Mouse (Mus musculus) left cerebral cortex, adult 8-10 months (tissue): ENCODE measurements around the gene 4930452B06Rik. TPM values are rescaled to one million over a fixed set of nuclear protein-coding genes. Genes with fewer than 3 reads are reported as not detected.

Experiments
- DNase-seq, 2 experiments: peaks; one replicate each; pipeline ENCODE4 v3.0.0; 2022; ENCODE audit warnings: low spot score in 2 of 2
- total RNA-seq, 4 experiments: library from RNA; stranded (reverse); gene quantifications; 2 replicates each; pipeline ENCODE4 v1.2.4; 2022

The 4930452B06Rik gene
- total RNA-seq, 4 experiments from 2014 or later, result 9.0 to 10.4 (median 9.9) TPM

DNA sequence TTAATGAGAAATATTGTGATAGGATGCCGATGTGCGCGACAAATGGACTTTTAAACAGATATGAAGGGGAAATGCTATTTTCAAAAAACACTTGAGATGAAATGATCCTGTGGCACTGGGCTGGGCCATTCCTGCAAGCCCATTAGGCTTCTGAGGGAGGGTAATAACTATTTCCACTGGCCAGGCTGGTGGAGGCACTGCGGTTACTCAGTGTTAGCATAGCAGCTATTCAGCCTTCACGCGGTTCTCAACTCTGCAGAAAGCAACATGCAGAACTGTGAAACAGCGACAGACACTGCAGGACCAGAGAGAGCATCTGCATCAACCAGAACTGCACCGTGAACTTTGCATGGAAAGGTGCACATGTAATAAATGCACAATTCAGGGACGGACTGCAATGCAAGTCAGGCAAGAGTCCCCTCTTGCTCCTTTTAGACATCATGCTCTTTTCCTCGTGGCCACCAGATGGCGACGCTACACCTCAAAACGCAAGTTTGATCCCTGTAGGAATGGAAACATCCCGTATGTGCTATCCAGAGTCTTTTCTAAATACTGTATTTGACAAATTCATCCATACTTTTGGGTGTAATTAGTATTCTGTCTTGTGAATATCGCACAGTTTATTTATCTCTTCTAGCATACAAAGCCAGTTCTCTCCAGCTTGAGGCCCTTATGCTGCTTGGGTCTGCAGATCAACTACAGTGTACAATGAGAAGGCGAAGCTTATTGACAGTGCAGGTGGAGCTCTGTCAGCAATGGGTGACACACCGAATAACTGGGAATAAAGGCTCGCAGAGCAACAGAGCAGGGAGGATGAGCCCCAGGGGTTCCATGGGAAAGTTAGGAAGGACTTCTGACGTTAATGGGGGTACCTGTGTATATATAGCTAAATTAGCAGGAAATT, 205.6 kb downstream of the 4930452B06Rik start:
- DNase-seq, result peak in 1 of 2 experiments; percentile 44

DNA sequence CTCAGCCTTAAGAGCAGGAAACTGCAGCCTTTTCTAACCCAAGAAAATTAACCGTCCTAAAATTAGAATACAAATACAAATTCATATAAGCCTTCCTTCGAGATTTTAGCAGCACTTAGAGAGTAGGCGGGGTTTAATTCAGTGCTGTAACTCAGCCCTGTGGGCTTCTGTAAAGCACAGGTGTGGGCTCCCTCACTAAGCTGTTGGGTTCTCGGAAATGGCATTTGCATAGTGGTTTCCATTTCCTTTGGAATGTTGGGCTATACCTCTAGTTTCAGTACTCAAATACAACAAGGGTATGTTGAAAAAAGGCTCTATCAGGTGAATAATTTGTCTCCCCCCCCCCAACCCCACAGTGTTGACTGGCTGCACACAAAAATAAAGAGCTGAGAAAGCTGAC, 206.3 kb downstream of the 4930452B06Rik start:
- DNase-seq, result no peak

- no peak for DNase-seq
Observed at GRCm38 (mm10) chr14:8451117-8451516, 214.9 kb downstream of the 4930452B06Rik start.

DNA sequence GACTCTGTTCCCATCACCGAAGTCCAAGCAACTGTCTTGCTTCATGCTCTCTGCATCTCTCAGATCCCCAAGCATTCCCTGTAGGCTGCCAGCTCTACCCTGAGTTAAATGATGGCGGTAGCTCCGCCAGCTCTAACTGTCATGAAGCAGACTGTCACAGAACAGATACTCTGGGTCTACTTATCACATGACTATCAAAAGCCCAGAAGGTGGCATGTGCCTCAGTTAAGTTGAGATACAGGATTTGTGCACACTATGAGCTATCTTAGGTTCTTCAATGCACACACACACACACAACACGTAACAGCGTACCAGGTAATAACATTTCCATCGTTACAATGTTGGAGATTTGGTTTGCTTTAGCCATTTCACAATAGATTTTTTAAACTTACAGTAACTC, 215.7 kb downstream of the 4930452B06Rik start:
- no peak for DNase-seq

DNA sequence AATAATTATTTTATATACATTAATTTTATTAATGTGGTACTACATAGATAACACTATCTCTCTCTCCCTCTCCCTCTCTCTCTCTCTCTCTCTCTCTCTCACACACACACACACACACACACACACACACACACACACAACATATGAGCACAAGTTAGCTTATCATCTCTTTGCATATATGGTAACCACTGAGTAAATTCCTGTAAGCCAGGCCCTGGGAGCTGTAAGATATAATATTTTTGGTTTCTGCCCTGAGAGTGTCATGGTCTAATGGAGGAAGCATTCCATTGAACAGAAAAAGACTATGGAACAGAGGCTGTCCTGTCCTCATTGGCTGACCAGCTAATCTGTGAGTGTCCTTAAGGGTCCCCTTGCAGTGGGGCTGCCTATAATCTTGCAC, 216.7 kb downstream of the 4930452B06Rik start:
- DNase-seq, result no peak

GRCm38 (mm10) chr14:8447352-8447751, 218.7 kb downstream of the 4930452B06Rik start:
- DNase-seq, result no peak

GRCm38 (mm10) chr14:8444363-8444762, 221.7 kb downstream of the 4930452B06Rik start:
- no peak for DNase-seq

DNA sequence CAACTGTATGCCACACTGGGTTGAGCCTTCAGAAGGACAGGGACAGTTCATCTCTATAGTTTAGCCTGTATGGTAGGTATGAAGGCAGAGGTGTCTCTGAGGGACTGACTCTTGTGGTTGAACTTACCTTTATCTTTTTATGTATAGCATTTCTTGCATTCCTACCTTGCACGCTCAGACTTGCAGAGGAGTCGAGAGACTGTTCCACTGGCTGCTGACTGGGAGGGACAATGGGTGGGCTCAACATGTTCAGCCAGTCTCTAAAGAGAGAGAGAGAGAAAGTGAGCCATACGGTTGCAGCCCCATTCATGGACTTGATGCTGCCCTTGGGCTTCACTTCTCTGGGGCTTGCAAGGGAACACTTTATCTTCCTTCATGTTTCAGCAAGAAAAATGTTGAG, 223.3 kb downstream of the 4930452B06Rik start:
- no peak for DNase-seq

- no peak for DNase-seq
Observed at GRCm38 (mm10) chr14:8441623-8442022, 224.4 kb downstream of the 4930452B06Rik start.

GRCm38 (mm10) chr14:8430611-8431230, 235.3 kb downstream of the 4930452B06Rik start:
- no peak for DNase-seq

DNA sequence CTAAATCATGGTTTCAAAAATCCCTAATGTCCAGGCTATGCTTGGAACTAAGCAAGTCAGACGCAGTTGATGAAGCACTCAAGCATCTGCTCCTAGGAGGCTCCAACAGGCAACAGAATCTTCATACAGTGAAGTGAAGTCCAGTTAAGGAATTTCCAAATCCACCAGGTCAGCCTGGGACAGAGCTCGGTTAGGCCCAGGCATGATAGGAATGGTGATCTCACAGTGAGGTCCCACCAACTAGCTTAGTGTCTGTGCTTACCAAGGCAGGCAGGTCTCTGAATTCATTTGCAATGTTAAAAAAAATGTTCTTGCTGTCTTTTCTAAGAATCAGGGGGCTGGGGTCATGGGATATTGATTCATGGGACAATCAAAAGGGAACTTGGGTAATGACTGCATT, 236.3 kb downstream of the 4930452B06Rik start:
- no peak for DNase-seq

DNA sequence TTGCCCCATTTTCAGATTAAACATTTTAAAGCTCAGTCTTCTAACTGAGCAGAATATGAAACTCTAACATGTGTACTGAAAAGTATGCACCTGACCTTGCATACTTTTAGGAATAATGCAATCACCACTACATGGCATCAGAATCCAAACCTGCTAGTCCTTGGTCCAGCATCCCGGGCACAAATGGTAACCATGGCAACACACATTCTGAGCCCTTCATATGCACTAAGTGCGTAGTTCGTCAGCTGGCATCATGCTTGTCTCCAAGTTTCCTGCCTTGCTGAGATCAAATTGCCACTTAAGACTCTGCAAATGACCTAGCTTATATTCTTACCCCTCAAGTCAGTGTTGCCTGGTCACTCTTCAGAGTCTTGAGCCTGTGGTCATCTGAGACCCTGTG, 243.2 kb downstream of the 4930452B06Rik start:
- DNase-seq, result no peak

GRCm38 (mm10) chr14:8421199-8421787, 244.7 kb downstream of the 4930452B06Rik start:
- DNase-seq, result no peak

DNA sequence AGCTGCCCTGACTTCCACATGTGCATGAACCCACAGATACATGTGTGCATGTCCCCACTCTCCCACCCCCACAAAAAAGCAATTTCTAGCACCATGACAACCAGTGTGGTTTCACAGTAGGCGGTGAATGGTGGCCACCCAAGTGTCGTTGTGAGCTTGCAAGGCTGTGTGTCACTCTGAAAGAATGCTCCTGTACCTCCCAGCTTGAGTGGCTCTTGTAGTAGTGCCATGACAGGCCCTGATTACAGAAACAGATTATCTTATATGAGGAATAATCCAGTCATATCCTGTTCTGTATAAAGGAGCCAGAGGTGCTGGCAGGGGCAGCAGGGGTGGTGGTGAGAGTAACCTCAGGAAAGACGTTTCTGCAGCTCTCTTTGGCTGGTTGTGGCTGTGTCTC, 247.4 kb downstream of the 4930452B06Rik start:
- DNase-seq, result no peak

DNA sequence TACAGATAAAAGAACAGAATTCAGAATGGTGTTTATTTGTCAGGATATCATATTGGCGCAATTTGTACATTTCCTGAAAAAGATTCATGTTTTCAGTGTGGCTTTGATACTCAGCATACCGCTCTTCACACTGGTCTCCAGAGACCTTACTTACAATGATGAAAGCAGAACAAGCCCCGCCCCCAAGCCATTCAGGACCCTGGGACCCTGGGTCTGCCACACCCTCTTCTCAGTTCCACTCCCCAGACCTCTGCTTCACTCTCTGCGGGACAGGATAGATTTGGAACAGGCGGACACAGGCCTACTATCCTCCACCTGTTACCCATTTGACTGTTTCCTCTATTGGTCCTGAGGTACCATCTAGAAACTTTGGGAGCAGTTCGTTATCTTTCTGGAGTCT, 260.1 kb downstream of the 4930452B06Rik start:
- DNase-seq, result no peak

DNA sequence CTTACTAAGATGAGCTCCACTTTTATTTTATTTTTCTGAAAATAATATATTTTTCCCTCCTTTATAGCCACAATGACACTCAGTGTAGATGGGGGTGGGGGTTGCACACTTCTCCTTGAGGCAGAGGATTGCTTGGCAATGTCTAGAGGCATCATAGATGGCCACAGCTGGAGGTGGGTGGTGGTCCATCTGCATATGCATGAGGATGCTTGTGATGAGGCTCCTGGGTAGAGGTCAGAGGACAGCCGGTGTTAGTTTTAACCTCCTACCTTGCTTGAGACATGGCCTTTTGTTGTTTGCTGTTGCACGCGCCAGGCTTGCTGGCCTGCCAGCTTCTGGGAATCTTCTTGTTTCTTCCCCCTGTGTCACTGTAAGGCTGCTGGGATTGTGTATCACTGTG, 262.7 kb downstream of the 4930452B06Rik start:
- DNase-seq, result no peak

DNA sequence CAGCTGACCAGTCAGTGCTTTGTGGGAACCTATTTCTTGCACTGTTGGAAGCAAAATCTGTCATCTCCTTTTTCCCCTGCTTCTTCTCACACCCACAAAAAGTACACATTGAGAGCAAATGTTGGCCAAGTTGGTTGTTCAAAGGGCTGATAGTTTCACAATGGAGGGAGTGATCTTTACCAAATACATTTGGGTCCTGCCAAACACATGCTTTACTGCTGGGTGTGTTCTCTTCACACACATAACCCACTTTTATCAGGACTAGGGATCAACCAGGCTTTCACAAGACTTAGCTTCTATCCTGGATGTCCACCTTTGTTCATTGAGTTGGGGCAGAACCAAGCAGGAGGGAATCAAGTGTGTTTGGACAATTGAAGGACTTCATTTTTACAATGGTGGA, 267.5 kb downstream of the 4930452B06Rik start:
- DNase-seq, result no peak

DNA sequence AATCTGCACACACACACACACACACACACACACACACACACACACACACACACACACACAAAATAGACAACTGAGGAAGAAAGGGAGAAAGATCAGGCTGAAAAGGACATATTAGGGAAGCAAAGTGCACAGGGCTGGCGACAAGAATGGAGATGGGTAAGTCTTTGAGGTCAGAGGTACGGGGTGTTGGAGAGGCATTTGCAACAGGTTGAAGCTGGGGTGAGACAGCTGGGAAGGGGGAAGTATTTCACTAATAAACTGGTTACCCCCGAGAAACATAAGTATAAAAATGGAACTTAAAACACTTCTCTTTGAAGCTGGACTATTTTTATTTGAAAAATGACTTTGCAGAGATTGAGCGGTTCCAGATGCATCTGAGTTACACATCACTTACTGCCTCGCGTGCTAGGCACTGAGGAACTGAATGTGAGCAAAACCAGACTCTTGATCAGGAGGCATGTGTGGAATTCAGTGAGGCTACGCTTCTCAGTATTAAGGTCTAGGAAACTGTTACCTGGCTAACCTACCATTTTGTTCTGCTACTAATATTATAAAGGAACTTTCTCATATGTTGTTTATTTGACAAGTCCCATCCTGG, 270.3 kb downstream of the 4930452B06Rik start:
- no peak for DNase-seq

DNA sequence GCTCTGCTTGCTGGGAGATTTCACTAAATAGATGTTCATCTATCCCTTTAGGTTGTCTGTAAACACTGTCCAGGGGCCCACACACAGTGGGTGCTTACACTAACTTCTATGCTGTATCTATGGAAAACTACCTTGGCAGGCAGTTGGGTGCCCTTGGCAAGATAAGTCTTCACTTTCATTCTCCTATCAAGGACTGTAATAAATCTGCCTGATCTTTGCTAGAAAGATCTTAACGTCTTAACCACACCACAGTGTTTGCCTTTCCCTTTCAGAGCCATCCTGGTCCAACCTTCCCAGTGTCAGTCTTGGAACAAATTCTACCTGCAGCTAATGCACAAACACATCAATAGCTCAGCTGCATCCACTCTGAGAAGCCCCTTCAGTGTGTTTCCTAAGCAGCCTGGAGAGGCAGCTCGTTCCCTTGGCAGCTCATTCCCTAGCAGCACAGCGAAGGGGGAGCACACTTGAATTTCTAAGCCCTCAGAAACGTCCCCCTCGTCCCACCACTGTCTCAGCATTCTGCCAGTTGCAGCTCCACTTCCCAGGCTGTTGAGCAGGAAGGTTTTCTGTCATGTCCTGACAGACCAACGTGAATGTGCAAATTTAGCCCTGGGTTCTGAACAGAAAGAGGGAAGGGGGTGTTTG, 273.7 kb downstream of the 4930452B06Rik start:
- DNase-seq, result no peak
